Mouse (Mus musculus) limb, embryonic 14.5 days (tissue): ENCODE data around the gene Tmcc3. TPM values are rescaled to one million over a fixed set of nuclear protein-coding genes. Genes with fewer than 3 reads are reported as not detected.
"Not testable (repeated sequence)": the region's sequence is repeated elsewhere in the genome, so short reads cannot be mapped to it uniquely, and the experiment has no call there.

Experiments
- ATAC-seq: fragments of 200-750 bp; cut with Nextera tagmentation; 2 replicates; pipeline ENCODE4 v1.8.0; 2017; ENCODE audit warnings: low read depth, moderate number of reproducible peaks, moderate TSS enrichment; ENCODE audit not compliant: low FRiP score
- DNase-seq: peaks from one replicate; pipeline ENCODE4 v3.0.0-alpha.2; 2015; ENCODE audit warnings: low spot score
- H3K27ac ChIP-seq: fragments of 300-500 bp; sonication (generic); replicated peaks from 2 replicates; pipeline ENCODE4 v1.5.1; 2014; ENCODE audit warnings: low read depth, mild to moderate bottlenecking, low read length, moderate library complexity, mixed read lengths
- H3K27me3 ChIP-seq: fragments of 300-500 bp; sonication (generic); 2 replicates; pipeline ENCODE4 v1.6.1; 2014; ENCODE audit warnings: low read length, mixed read lengths; ENCODE audit not compliant: control insufficient read depth, insufficient read depth
- H3K36me3 ChIP-seq: fragments of 300-500 bp; sonication (generic); 2 replicates; pipeline ENCODE4 v1.6.1; 2014; ENCODE audit warnings: mild to moderate bottlenecking, low read length, moderate library complexity, mixed read lengths; ENCODE audit not compliant: control insufficient read depth, insufficient read depth
- H3K4me1 ChIP-seq: fragments of 300-500 bp; sonication (generic); 2 replicates; pipeline ENCODE4 v1.6.1; 2014; ENCODE audit warnings: antibody characterized with exemption, low read length, mixed read lengths; ENCODE audit not compliant: control insufficient read depth, insufficient read depth
- H3K4me2 ChIP-seq: fragments of 300-500 bp; sonication (generic); replicated peaks from 2 replicates; pipeline ENCODE4 v1.6.1; 2014; ENCODE audit warnings: low read depth, mild to moderate bottlenecking, low read length, moderate library complexity; ENCODE audit not compliant: severe bottlenecking
- H3K4me3 ChIP-seq: fragments of 300-500 bp; sonication (generic); replicated peaks from 2 replicates; pipeline ENCODE4 v1.5.1; 2014; ENCODE audit warnings: low read length
- H3K9ac ChIP-seq: fragments of 300-500 bp; sonication (generic); 2 replicates; pipeline ENCODE4 v1.6.1; 2014; ENCODE audit warnings: mild to moderate bottlenecking, low read depth, low read length, moderate library complexity; ENCODE audit not compliant: severe bottlenecking
- H3K9me3 ChIP-seq: fragments of 300-500 bp; sonication (generic); 2 replicates; pipeline ENCODE4 v1.6.1; 2016; ENCODE audit warnings: low read length; ENCODE audit not compliant: control insufficient read depth
- POLR2A ChIP-seq: fragments of 200-500 bp; IDR thresholded peaks from 2 replicates; pipeline ENCODE4 v1.8.0; 2012; ENCODE audit warnings: inconsistent platforms, mild to moderate bottlenecking, moderate library complexity, borderline replicate concordance; ENCODE audit not compliant: insufficient read depth, insufficient read length; ENCODE audit errors: extremely low read depth
- WGBS: fragments of 180-500 bp; shearing (Covaris S2); extraction: QIAGEN DNeasy Blood & Tissue Kit; methylation state at CpG from one replicate; pipeline ENCODE4 v1.1.7; 2014; 5-methylcytosine and 5-hydroxymethylcytosine counted together
- polyA plus RNA-seq, 2 experiments: library from polyadenylated mRNA; depleted of rRNA in 1 of 2; stranded (reverse) in 1 of 2; unstranded in 1 of 2; fragments of >200 nt; fragmentation: Nextera tagmentation in 1 of 2; extraction: Ambion mirVana in 1 of 2; gene quantifications; 2 replicates each; pipeline versions ENCODE4 v1.2.1 to v1.2.3; 2012 to 2014

Gene Tmcc3
- polyA plus RNA-seq, 2 experiments: 10.5 to 18.2 TPM

- Histone ChIP-seq H3K4me1 (peaks cover 3% of the 10 kb centered on the region; the same call in 1 of the 2 replicates), H3K9me3 (no peaks in the 10 kb centered on the region), H3K4me2 (no peak overlapping the region), H3K27me3 (no peaks in the 10 kb centered on the region), H3K36me3 (no peaks in the 10 kb centered on the region; the same call in none of the 2 replicates), H3K4me3 (no peak overlapping the region), H3K9ac (no peak overlapping the region), H3K27ac (no peak overlapping the region)
- no peak for DNase-seq
- TF ChIP-seq POLR2A: no peak
- no peak for ATAC-seq
- WGBS: 75% methylated on average over 5 of the region's 5 CpGs
Observed at GRCm38 (mm10) chr10:94588976-94589375, 277.2 kb downstream of the Tmcc3 start.

DNA sequence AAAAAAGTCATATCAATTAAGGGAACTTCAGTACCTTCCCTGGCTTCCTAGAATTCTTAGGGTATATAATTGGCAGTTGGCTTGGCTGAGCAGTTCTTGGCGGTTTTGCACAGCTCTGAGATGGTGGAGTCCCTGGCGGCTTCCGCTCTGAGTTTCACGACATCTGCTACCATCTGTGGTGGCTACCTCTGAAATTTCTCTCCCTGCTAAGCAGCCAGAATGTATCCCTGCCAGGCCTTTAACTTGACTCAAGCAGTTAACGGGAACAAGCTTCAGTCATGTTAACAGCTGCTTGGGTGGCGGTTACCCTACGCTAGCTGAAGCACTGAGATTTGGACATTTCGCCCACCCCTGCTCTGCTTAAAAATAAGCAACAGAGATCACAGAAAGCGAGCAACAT, 284.0 kb downstream of the Tmcc3 start:
- Histone ChIP-seq H3K27ac (no peak overlapping the region), H3K4me1 (no peaks in the 10 kb centered on the region), H3K9me3 (no peaks in the 10 kb centered on the region), H3K4me2 (no peak overlapping the region), H3K4me3 (no peak overlapping the region), H3K27me3 (no peaks in the 10 kb centered on the region), H3K36me3 (no peaks in the 10 kb centered on the region), H3K9ac (no peak overlapping the region)
- ATAC-seq: peak; percentile 63; the same call in 1 of the 2 replicates
- 58% methylated on average over 9 of the region's 9 CpGs for WGBS
- peak; percentile 29 for DNase-seq
- TF ChIP-seq POLR2A: no peak

DNA sequence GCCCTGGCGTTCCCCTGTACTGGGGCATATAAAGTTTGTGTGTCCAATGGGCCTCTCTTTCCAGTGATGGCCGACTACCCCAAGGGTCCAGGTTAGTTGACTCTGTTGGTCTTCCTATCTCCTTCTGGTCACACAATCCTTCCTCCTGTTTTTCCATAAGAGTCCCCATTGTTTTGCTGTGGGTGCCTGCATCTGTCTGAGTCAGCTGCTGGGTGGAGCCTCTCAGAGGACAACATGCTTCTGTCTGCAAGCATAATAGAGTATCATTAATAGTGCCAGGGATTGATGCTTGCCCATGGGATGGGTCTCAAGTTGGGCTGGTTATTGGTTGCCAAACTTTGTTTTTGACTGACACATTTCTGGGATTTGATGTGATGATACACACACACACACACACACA, 288.1 kb downstream of the Tmcc3 start:
- H3K9me3 ChIP-seq, H3K36me3 ChIP-seq, H3K4me1 ChIP-seq, ATAC-seq, H3K27ac ChIP-seq, H3K4me2 ChIP-seq, H3K27me3 ChIP-seq, H3K4me3 ChIP-seq, H3K9ac ChIP-seq, DNase-seq: not testable (repeated sequence)
- WGBS: 69% methylated on average over 2 of the region's 2 CpGs

DNA sequence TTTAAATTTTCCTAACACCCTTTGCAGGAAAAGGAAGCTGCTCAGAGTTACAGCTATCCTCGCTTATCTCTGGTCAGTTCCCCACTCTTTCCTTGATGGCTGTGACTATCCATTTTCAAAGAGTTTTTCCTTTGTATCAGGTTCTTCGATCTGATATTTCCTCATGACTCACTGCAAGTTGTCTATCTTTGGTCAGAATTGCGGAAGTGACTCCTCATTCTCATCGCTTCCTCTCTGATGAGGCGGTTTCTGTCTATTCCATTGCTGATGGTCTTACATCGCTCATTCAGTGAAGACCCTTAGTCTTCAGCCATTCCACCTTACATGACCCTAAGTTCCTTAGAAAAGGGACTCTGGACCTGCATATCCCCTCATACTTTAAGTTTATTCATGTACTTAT, 289.3 kb downstream of the Tmcc3 start:
- Histone ChIP-seq H3K4me3 (no peak overlapping the region), H3K36me3 (no peaks in the 10 kb centered on the region), H3K9ac (no peak overlapping the region), H3K27ac (no peak overlapping the region), H3K9me3 (no peaks in the 10 kb centered on the region), H3K27me3 (no peaks in the 10 kb centered on the region), H3K4me1 (no peaks in the 10 kb centered on the region), H3K4me2 (no peak overlapping the region)
- 91% methylated on average over 6 of the region's 6 CpGs for WGBS
- TF ChIP-seq POLR2A: no peak
- ATAC-seq: no peak
- DNase-seq: no peak

- TF ChIP-seq POLR2A: no peak
- 85% methylated on average over 4 of the region's 4 CpGs for WGBS
- Histone ChIP-seq H3K4me3 (no peak overlapping the region), H3K9ac (no peak overlapping the region), H3K36me3 (no peaks in the 10 kb centered on the region), H3K27ac (no peak overlapping the region), H3K27me3 (no peaks in the 10 kb centered on the region), H3K9me3 (no peaks in the 10 kb centered on the region), H3K4me2 (no peak overlapping the region), H3K4me1 (no peaks in the 10 kb centered on the region)
- DNase-seq: no peak
- no peak for ATAC-seq
Observed at GRCm38 (mm10) chr10:94605491-94605890, 293.7 kb downstream of the Tmcc3 start.

DNA sequence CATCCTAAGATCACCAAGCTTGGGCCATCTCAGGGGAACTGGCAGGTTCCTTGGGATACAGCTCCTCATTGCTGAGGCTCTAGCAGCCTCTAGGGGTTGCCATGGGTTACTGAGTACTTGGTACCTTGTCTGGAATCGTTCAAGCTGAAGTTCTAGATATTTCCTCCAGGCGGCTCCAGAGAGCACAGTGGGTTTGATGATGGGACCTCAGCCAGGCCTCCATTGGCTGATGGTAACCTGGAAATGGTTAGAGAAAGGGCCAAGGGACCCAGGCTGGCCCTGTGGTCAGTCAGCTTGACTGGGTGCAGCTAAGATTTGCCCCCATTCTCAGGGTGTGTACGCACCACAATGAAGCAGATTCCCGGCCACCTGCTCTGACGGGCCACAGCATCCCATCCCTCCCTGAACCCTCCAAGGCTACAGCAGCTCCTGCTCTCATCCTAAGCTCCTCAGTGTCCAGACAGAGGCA, 297.6 kb downstream of the Tmcc3 start:
- WGBS: 52% methylated on average over 5 of the region's 5 CpGs
- Histone ChIP-seq H3K27ac (no peak overlapping the region), H3K9ac (no peak overlapping the region), H3K4me3 (no peak overlapping the region), H3K27me3 (no peaks in the 10 kb centered on the region), H3K4me2 (no peak overlapping the region), H3K4me1 (no peaks in the 10 kb centered on the region), H3K9me3 (no peaks in the 10 kb centered on the region), H3K36me3 (no peaks in the 10 kb centered on the region)
- DNase-seq: peak; percentile 77
- no peak for TF ChIP-seq POLR2A
- ATAC-seq: no peak
